Mouse (Mus musculus): ENCODE data around the gene Pdcd10.

DNA sequence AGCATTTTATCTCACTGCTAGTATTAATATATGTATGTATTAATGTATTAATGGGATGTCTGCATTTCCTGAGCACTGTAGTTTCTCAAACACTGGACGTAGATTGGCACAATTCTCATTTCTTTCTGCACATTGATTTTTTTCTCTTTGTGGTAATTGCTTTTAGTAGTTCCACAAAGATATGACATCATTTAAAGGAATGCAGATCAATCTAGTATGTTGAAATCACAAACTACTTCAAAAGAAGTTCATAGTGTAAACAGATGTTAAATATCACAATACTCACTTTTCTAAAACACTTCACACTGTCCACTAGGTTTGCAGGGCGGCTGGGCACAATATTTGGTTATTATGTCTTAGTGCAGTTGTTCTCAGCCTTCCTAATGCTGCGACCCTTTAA lies 25.6 kb downstream of the Pdcd10 start:
- TF ChIP-seq CTCF (IDR thresholded peaks at IDR 0.05; ENCODE audit: low read depth) (no peak), EP300 (IDR thresholded peaks at IDR 0.05; ENCODE audit: low read depth) (no peak)

Measured in liver, postnatal 0 days (tissue).